ENCODE assay signal across 7 mouse cellular contexts in genomic region chr14:108912876-108913490, GRCm38 (mm10). TPM values are rescaled to one million over a fixed set of nuclear protein-coding genes. Genes with fewer than 3 reads are reported as not detected.
DNase-seq lines count a peak whose midpoint lies in the region; ATAC-seq and TF ChIP-seq lines count a peak whose summit lies in the region.

No protein-coding gene starts in this region.

- ATAC-seq in liver, embryonic 12.5 days, result no peak
- no peak for ATAC-seq in liver, postnatal 0 days
- ATAC-seq in neural tube, embryonic 15.5 days (ENCODE audit: low FRiP score), result 0 out of 2 replicates have a peak, but pooled peaks have one; percentile 12

- no peak for TF ChIP-seq EP300 in liver, postnatal 0 days (IDR thresholded peaks at IDR 0.05; ENCODE audit: low read depth)

- no peak overlapping the region for H3K4me3 ChIP-seq in liver, embryonic 12.5 days
- no peak overlapping the region for H3K4me3 ChIP-seq in liver, postnatal 0 days (ENCODE audit: low read depth, low read length)
- H3K4me3 ChIP-seq in embryonic fibroblast, embryonic 13.5 days (ENCODE audit: insufficient read depth, low read length), result peak overlapping the region; percentile 35; the same call in 1 of the 2 replicates
- peak overlapping the region; percentile 69 for H3K4me3 ChIP-seq in neural tube, embryonic 15.5 days (replicated peaks)

- no peak for DNase-seq in liver, postnatal 0 days
- peak; percentile 4 for DNase-seq in layer of hippocampus, adult 9-11 months
- DNase-seq in adrenal gland, adult 2 months, result no peak
- no peak for DNase-seq in gastrocnemius, postnatal 25 days

- TF ChIP-seq POLR2A in embryonic fibroblast, embryonic 13.5 days (IDR thresholded peaks at IDR 0.05; ENCODE audit: low read depth, low read length), result no peak

- 0 out of 2 replicates have a peak overlapping the region, but pooled peaks have one; percentile 27 for H3K4me2 ChIP-seq in liver, embryonic 12.5 days
- no peak overlapping the region for H3K4me2 ChIP-seq in liver, postnatal 0 days (ENCODE audit: low read depth, low read length)
- peak overlapping the region; percentile 82 for H3K4me2 ChIP-seq in neural tube, embryonic 15.5 days

- no peaks in the 10 kb centered on the region for H3K9me3 ChIP-seq in liver, embryonic 12.5 days (replicated peaks)
- H3K9me3 ChIP-seq in liver, postnatal 0 days (ENCODE audit: low read length), result no peaks in the 10 kb centered on the region
- no peaks in the 10 kb centered on the region for H3K9me3 ChIP-seq in neural tube, embryonic 15.5 days (replicated peaks)

- TF ChIP-seq CTCF in liver, postnatal 0 days (IDR thresholded peaks at IDR 0.05; ENCODE audit: low read depth), result no peak
- no peak for TF ChIP-seq CTCF in embryonic fibroblast, embryonic 13.5 days (IDR thresholded peaks at IDR 0.05; ENCODE audit: borderline replicate concordance, insufficient read depth, low read length)

- 4% methylated on average over 21 of the region's 21 CpGs for WGBS in liver, embryonic 12.5 days (ENCODE audit: insufficient replicate concordance)
- WGBS in liver, postnatal 0 days (ENCODE audit: insufficient replicate concordance), result 5% methylated on average over 21 of the region's 21 CpGs
- under 1% methylated on average over 21 of the region's 21 CpGs for WGBS in neural tube, embryonic 15.5 days

- H3K4me1 ChIP-seq in liver, embryonic 12.5 days, result no peaks in the 10 kb centered on the region
- no peaks in the 10 kb centered on the region for H3K4me1 ChIP-seq in liver, postnatal 0 days (ENCODE audit: insufficient read depth)
- H3K4me1 ChIP-seq in embryonic fibroblast, embryonic 13.5 days (ENCODE audit: control insufficient read depth, insufficient read depth, low read length), result peaks cover 3% of the 10 kb centered on the region
- H3K4me1 ChIP-seq in neural tube, embryonic 15.5 days, result peaks cover 20% of the 10 kb centered on the region

- no peak overlapping the region for H3K27ac ChIP-seq in liver, embryonic 12.5 days
- no peak overlapping the region for H3K27ac ChIP-seq in liver, postnatal 0 days (ENCODE audit: low read depth)
- no peak overlapping the region for H3K27ac ChIP-seq in embryonic fibroblast, embryonic 13.5 days (ENCODE audit: insufficient read depth, low read length)
- peak overlapping the region; percentile 97 for H3K27ac ChIP-seq in neural tube, embryonic 15.5 days (replicated peaks)

- no peaks in the 10 kb centered on the region for H3K36me3 ChIP-seq in liver, embryonic 12.5 days
- H3K36me3 ChIP-seq in liver, postnatal 0 days (replicated peaks; ENCODE audit: insufficient read depth, low read length), result no peaks in the 10 kb centered on the region
- H3K36me3 ChIP-seq in neural tube, embryonic 15.5 days, result no peaks in the 10 kb centered on the region

- H3K9ac ChIP-seq in liver, embryonic 12.5 days, result no peak overlapping the region
- no peak overlapping the region for H3K9ac ChIP-seq in liver, postnatal 0 days (replicated peaks)
- peak overlapping the region; percentile 89 for H3K9ac ChIP-seq in neural tube, embryonic 15.5 days (replicated peaks)

- peaks cover 39% of the 10 kb centered on the region for H3K27me3 ChIP-seq in liver, embryonic 12.5 days (replicated peaks)
- peaks cover 24% of the 10 kb centered on the region for H3K27me3 ChIP-seq in liver, postnatal 0 days (ENCODE audit: insufficient read depth, low read length)
- no peaks in the 10 kb centered on the region for H3K27me3 ChIP-seq in neural tube, embryonic 15.5 days (replicated peaks)

RNA-seq across cellular contexts. Expression of gene Slitrk1, which starts 1.0 kb away (rescaled TPM):
- 0.05 and 0.08 TPM in 2 replicates for polyA plus RNA-seq in liver, embryonic 12.5 days (2016; fragmentation: Nextera tagmentation; extraction: Ambion mirVana)
- not detected in 2 replicates for polyA plus RNA-seq in liver, postnatal 0 days (2015; fragmentation: Nextera tagmentation; extraction: Ambion mirVana)
- 0.19 TPM in 1 of 2 replicates, not detected in the other for polyA plus RNA-seq in embryonic fibroblast, embryonic 13.5 days (2011; ENCODE audit: insufficient read length, low read depth, missing spikeins)
- polyA plus RNA-seq in neural tube, embryonic 15.5 days (2015; fragmentation: Nextera tagmentation; extraction: Ambion mirVana), result 38.8 and 45.1 TPM in 2 replicates
- total RNA-seq in adrenal gland, adult 2 months (2021), result 1 to 10 TPM in 1 of 2 experiments, under 1 TPM in 1; 0.69 to 1.3 TPM
- 0.04 and 0.06 TPM in 2 replicates for polyA plus RNA-seq in adrenal gland, adult 2 months (2012; rRNA removed)
- total RNA-seq in gastrocnemius, postnatal 25 days (2021), result under 1 TPM; 0.08 to 0.10 TPM

Comparison
In these comparisons a context has a peak if more than half of its experiments do, and no peak if none do; other contexts are left out.
1. H3K4me3 ChIP-seq: peak in embryonic fibroblast, embryonic 13.5 days (single experiment) and neural tube, embryonic 15.5 days (single experiment); none in liver, embryonic 12.5 days (single experiment) and liver, postnatal 0 days (single experiment).
2. RNA of gene Slitrk1, which starts 1.0 kb away (polyA plus RNA-seq): 38.8 to 45.1 TPM in neural tube, embryonic 15.5 days; 0.19 TPM in embryonic fibroblast, embryonic 13.5 days, 0.04 to 0.06 TPM in adrenal gland, adult 2 months, 0.05 to 0.08 TPM in liver, embryonic 12.5 days and not detected in liver, postnatal 0 days; every median in the first group is over 10 times any median in the second.